Mouse (Mus musculus) stomach, postnatal 0 days (tissue): Measurements from ENCODE around the gene Ly6g6c. TPM values are rescaled to one million over a fixed set of nuclear protein-coding genes. Genes with fewer than 3 reads are reported as not detected.

Source experiments
- ATAC-seq: fragments of 200-750 bp; cut with Nextera tagmentation; 2 replicates; pipeline ENCODE4 v1.8.0; 2017; ENCODE audit not compliant: low FRiP score, low TSS enrichment
- DNase-seq: peaks from one replicate; pipeline ENCODE4 v3.0.0-alpha.2; 2016; ENCODE audit warnings: low spot score
- H3K27ac ChIP-seq: fragments of 300-500 bp; sonication (generic); replicated peaks from 2 replicates; pipeline ENCODE4 v1.5.1; 2014; ENCODE audit warnings: mild to moderate bottlenecking, control low read depth
- H3K27me3 ChIP-seq: fragments of 300-500 bp; sonication (generic); 2 replicates; pipeline ENCODE4 v1.6.1; 2014; ENCODE audit warnings: low read length; ENCODE audit not compliant: control insufficient read depth, insufficient read depth
- H3K36me3 ChIP-seq: fragments of 300-500 bp; sonication (generic); 2 replicates; pipeline ENCODE4 v1.6.1; 2014; ENCODE audit warnings: low read length, mixed read lengths; ENCODE audit not compliant: control insufficient read depth, insufficient read depth
- H3K4me1 ChIP-seq: fragments of 300-500 bp; sonication (generic); replicated peaks from 2 replicates; pipeline ENCODE4 v1.6.1; 2014; ENCODE audit warnings: antibody characterized with exemption; ENCODE audit not compliant: control insufficient read depth, insufficient read depth
- H3K4me2 ChIP-seq: fragments of 300-500 bp; sonication (generic); replicated peaks from 2 replicates; pipeline ENCODE4 v1.6.1; 2014; ENCODE audit warnings: low read depth, mild to moderate bottlenecking, control low read depth, moderate library complexity
- H3K4me3 ChIP-seq: fragments of 300-500 bp; sonication (generic); 2 replicates; pipeline ENCODE4 v1.5.1; 2014; ENCODE audit warnings: low read depth, low read length, control low read depth
- H3K9ac ChIP-seq: fragments of 300-500 bp; sonication (generic); 2 replicates; pipeline ENCODE4 v1.6.1; 2014; ENCODE audit warnings: mild to moderate bottlenecking, low read length, control low read depth, mixed read lengths
- H3K9me3 ChIP-seq: fragments of 300-500 bp; sonication (generic); 2 replicates; pipeline ENCODE4 v1.6.1; 2016; ENCODE audit warnings: low read length; ENCODE audit not compliant: control insufficient read depth
- CTCF ChIP-seq: IDR thresholded peaks from 2 replicates; pipeline ENCODE4 v1.5.1; 2016; ENCODE audit warnings: antibody characterized with exemption, low read depth, mild to moderate bottlenecking, moderate library complexity
- EP300 ChIP-seq: optimal IDR thresholded peaks from 2 replicates; pipeline ENCODE3; 2016; ENCODE audit warnings: antibody characterized with exemption
- WGBS: fragments of 180-500 bp; shearing (Covaris S2); extraction: QIAGEN DNeasy Blood & Tissue Kit; methylation state at CpG from one replicate; pipeline ENCODE4 v1.1.7; 2014; 5-methylcytosine and 5-hydroxymethylcytosine counted together
- polyA plus RNA-seq: library from polyadenylated mRNA; unstranded; fragments of >200 nt; fragmentation: Nextera tagmentation; extraction: Ambion mirVana; gene quantifications from 2 replicates; pipeline ENCODE4 v1.2.1, GENCODE M21; 2015

Gene Ly6g6c
- polyA plus RNA-seq, 1 experiment from 2014 or later: 260 TPM

GRCm38 (mm10) chr17:35115046-35116019, 50.1 kb downstream of the Ly6g6c start, which contains the start of gene Ly6g5b:
Ly6g5b (minus strand) TSS chr17:35115428.
- WGBS: 84% methylated on average over 8 of the region's 8 CpGs
- Histone ChIP-seq H3K36me3 (peaks cover 11% of the 10 kb centered on the region), H3K9ac (no peak within 1 kb of the TSS), H3K9me3 (no peaks in the 10 kb centered on the region), H3K4me2 (no peak within 1 kb of the TSS), H3K27me3 (no peaks in the 10 kb centered on the region), H3K27ac (no peak within 1 kb of the TSS), H3K4me1 (no peaks in the 10 kb centered on the region), H3K4me3 (no peak within 1 kb of the TSS)
- TF ChIP-seq CTCF (peak; percentile 74), EP300 (no peak)
- peak; percentile 65 for DNase-seq
- no peak for ATAC-seq

Other genes with a start within 250 kb of the Ly6g6c start
- gene Stk19, start 228.4 kb upstream of the Ly6g6c start, polyA plus RNA-seq: 20.8 and 23.1 TPM in 2 replicates
- gene Dxo, start 228.4 kb upstream of the Ly6g6c start, polyA plus RNA-seq: 29.6 and 32.2 TPM in 2 replicates
- gene Skiv2l, start 215.2 kb upstream of the Ly6g6c start, polyA plus RNA-seq: 22.5 and 23.6 TPM in 2 replicates
- 50.0 and 53.8 TPM in 2 replicates for gene Nelfe, start 215.0 kb upstream of the Ly6g6c start, polyA plus RNA-seq
- gene Cfb, start 202.9 kb upstream of the Ly6g6c start, polyA plus RNA-seq: 20.7 and 23.9 TPM in 2 replicates
- gene Zbtb12, start 185.9 kb upstream of the Ly6g6c start, polyA plus RNA-seq: 0.59 and 0.62 TPM in 2 replicates
- gene Gm20547, start 183.3 kb upstream of the Ly6g6c start, polyA plus RNA-seq: not detected in 2 replicates
- 4.8 and 5.5 TPM in 2 replicates for gene C2, start 167.1 kb upstream of the Ly6g6c start, polyA plus RNA-seq
- 23.8 and 26.2 TPM in 2 replicates for gene Ehmt2, start 166.9 kb upstream of the Ly6g6c start, polyA plus RNA-seq
- 31.2 and 33.1 TPM in 2 replicates for gene Slc44a4, start 150.9 kb upstream of the Ly6g6c start, polyA plus RNA-seq
- 18.3 and 18.9 TPM in 2 replicates for gene Neu1, start 134.1 kb upstream of the Ly6g6c start, polyA plus RNA-seq
- 3.0 TPM in 2 replicates for gene Hspa1b, start 106.2 kb upstream of the Ly6g6c start, polyA plus RNA-seq
- not detected in 2 replicates for gene Gm20481, start 95.5 kb upstream of the Ly6g6c start, polyA plus RNA-seq
- gene Hspa1a, start 93.2 kb upstream of the Ly6g6c start, polyA plus RNA-seq: 24.1 and 25.9 TPM in 2 replicates
- 0.25 and 0.48 TPM in 2 replicates for gene Hspa1l, start 92.7 kb upstream of the Ly6g6c start, polyA plus RNA-seq
- gene Lsm2, start 83.5 kb upstream of the Ly6g6c start, polyA plus RNA-seq: 69.2 and 75.1 TPM in 2 replicates
- gene Vars, start 64.4 kb upstream of the Ly6g6c start, polyA plus RNA-seq: 35.5 and 40.2 TPM in 2 replicates
- 0.28 and 0.36 TPM in 2 replicates for gene Vwa7, start 48.8 kb upstream of the Ly6g6c start, polyA plus RNA-seq
- gene Sapcd1, start 37.4 kb upstream of the Ly6g6c start, polyA plus RNA-seq: 8.0 and 8.2 TPM in 2 replicates
- gene Msh5, start 18.6 kb upstream of the Ly6g6c start, polyA plus RNA-seq: 1.9 and 2.7 TPM in 2 replicates
- 344 and 360 TPM in 2 replicates for gene Clic1, start 15.4 kb upstream of the Ly6g6c start, polyA plus RNA-seq
- 84.8 and 86.8 TPM in 2 replicates for gene Ddah2, start 6.4 kb upstream of the Ly6g6c start, polyA plus RNA-seq
- gene Mpig6b, start 796 bp downstream of the Ly6g6c start, polyA plus RNA-seq: 0.49 and 0.96 TPM in 2 replicates
- 109 and 113 TPM in 2 replicates for gene Ly6g6e, start 11.5 kb downstream of the Ly6g6c start, polyA plus RNA-seq
- 7.1 and 7.7 TPM in 2 replicates for gene Ly6g6d, start 12.7 kb downstream of the Ly6g6c start, polyA plus RNA-seq
- gene Ly6g6f, start 20.2 kb downstream of the Ly6g6c start, polyA plus RNA-seq: 0.13 TPM in 1 of 2 replicates, not detected in the other
- gene Abhd16a, start 23.9 kb downstream of the Ly6g6c start, polyA plus RNA-seq: 74.2 and 75.0 TPM in 2 replicates
- gene Ly6g5c, start 42.9 kb downstream of the Ly6g6c start, polyA plus RNA-seq: not detected in 2 replicates
- 0.18 and 0.27 TPM in 2 replicates for gene Ly6g5b, start 50.0 kb downstream of the Ly6g6c start, polyA plus RNA-seq
- 11.2 and 11.3 TPM in 2 replicates for gene Gpank1, start 56.1 kb downstream of the Ly6g6c start, polyA plus RNA-seq
- 323 and 329 TPM in 2 replicates for gene Csnk2b, start 56.7 kb downstream of the Ly6g6c start, polyA plus RNA-seq
- 14.4 and 15.5 TPM in 2 replicates for gene D17H6S53E, start 61.0 kb downstream of the Ly6g6c start, polyA plus RNA-seq
- gene Apom, start 66.7 kb downstream of the Ly6g6c start, polyA plus RNA-seq: 1.3 and 3.2 TPM in 2 replicates
- 28.1 and 30.6 TPM in 2 replicates for gene Bag6, start 69.8 kb downstream of the Ly6g6c start, polyA plus RNA-seq
- gene Prrc2a, start 99.5 kb downstream of the Ly6g6c start, polyA plus RNA-seq: 45.4 and 49.3 TPM in 2 replicates
- 24.3 and 25.2 TPM in 2 replicates for gene Aif1, start 110.7 kb downstream of the Ly6g6c start, polyA plus RNA-seq
- gene Lst1, start 123.1 kb downstream of the Ly6g6c start, polyA plus RNA-seq: 17.5 and 19.3 TPM in 2 replicates
- 0.63 and 0.78 TPM in 2 replicates for gene Ltb, start 129.1 kb downstream of the Ly6g6c start, polyA plus RNA-seq
- 0.32 and 0.40 TPM in 2 replicates for gene Tnf, start 136.6 kb downstream of the Ly6g6c start, polyA plus RNA-seq
- 0.11 and 0.16 TPM in 2 replicates for gene Lta, start 140.0 kb downstream of the Ly6g6c start, polyA plus RNA-seq
- 0.27 and 0.33 TPM in 2 replicates for gene Gm16181, start 155.4 kb downstream of the Ly6g6c start, polyA plus RNA-seq
- gene Atp6v1g2, start 168.3 kb downstream of the Ly6g6c start, polyA plus RNA-seq: 3.0 and 3.6 TPM in 2 replicates
- gene Nfkbil1, start 170.4 kb downstream of the Ly6g6c start, polyA plus RNA-seq: 7.4 and 7.5 TPM in 2 replicates
- 143 and 145 TPM in 2 replicates for gene Ddx39b, start 176.4 kb downstream of the Ly6g6c start, polyA plus RNA-seq
- 303 and 307 TPM in 2 replicates for gene H2-D1, start 197.3 kb downstream of the Ly6g6c start, polyA plus RNA-seq